Mouse (Mus musculus) CH12.LX (cell line): ENCODE measurements around the gene Sf1.

ENCODE experiments used
- CTCF ChIP-seq, 2 experiments: IDR thresholded peaks in 1 of 2; conservative IDR thresholded peaks in 1 of 2; 2 replicates each; pipeline ENCODE4 v1.5.1; 2011 to 2012; ENCODE audit warnings: low read depth in 2 of 2, low read length in 2 of 2, improper control_type of control experiment in 1 of 2, inconsistent platforms in 1 of 2, mild to moderate bottlenecking in 1 of 2, moderate library complexity in 1 of 2
- GABPA ChIP-seq: IDR thresholded peaks from 2 replicates; pipeline ENCODE4 v1.6.1; 2012; ENCODE audit warnings: low read depth, low read length, improper control_type of control experiment, inconsistent platforms; ENCODE audit not compliant: insufficient replicate concordance
- KAT2A ChIP-seq: IDR thresholded peaks from 2 replicates; pipeline ENCODE4 v1.6.1; 2012; ENCODE audit warnings: low read length, improper control_type of control experiment, inconsistent platforms; ENCODE audit not compliant: insufficient replicate concordance
- MAFK ChIP-seq: IDR thresholded peaks from 2 replicates; pipeline ENCODE4 v1.6.1; 2011; ENCODE audit warnings: low read length, improper control_type of control experiment; ENCODE audit not compliant: insufficient replicate concordance
- MXI1 ChIP-seq: IDR thresholded peaks from 2 replicates; pipeline ENCODE4 v1.6.1; 2011; ENCODE audit warnings: mild to moderate bottlenecking, low read depth, low read length, improper control_type of control experiment
- PAX5 ChIP-seq: IDR thresholded peaks from 2 replicates; pipeline ENCODE4 v1.6.1; 2012; ENCODE audit warnings: low read length, inconsistent platforms, mixed read lengths
- USF1 ChIP-seq: IDR thresholded peaks from 2 replicates; pipeline ENCODE4 v1.6.1; 2014; ENCODE audit warnings: low read depth, mild to moderate bottlenecking, inconsistent platforms, low read length, improper control_type of control experiment
- ZKSCAN1 ChIP-seq: IDR thresholded peaks from 2 replicates; pipeline ENCODE4 v1.6.1; 2012; ENCODE audit warnings: low read depth, inconsistent platforms, low read length, improper control_type of control experiment, borderline replicate concordance
- ZMIZ1 ChIP-seq: IDR thresholded peaks from 2 replicates; pipeline ENCODE4 v1.6.1; 2012; ENCODE audit warnings: low read depth, mild to moderate bottlenecking, inconsistent platforms, low read length, improper control_type of control experiment

GRCm38 (mm10) chr19:6403869-6404268 is 40.4 kb downstream of the Sf1 start:
- no peak for TF ChIP-seq KAT2A
- no peak for TF ChIP-seq GABPA
- no peak for TF ChIP-seq USF1
- TF ChIP-seq MAFK: no peak
- TF ChIP-seq ZKSCAN1: no peak
- no peak for TF ChIP-seq MXI1
- no peak for TF ChIP-seq CTCF (conservative IDR thresholded peaks at IDR 0.05 in 1 of 2, IDR thresholded peaks at IDR 0.05 in 1 of 2; ENCODE audit: low read depth in 2 of 2, low read length in 2 of 2)
- TF ChIP-seq PAX5: no peak
- TF ChIP-seq ZMIZ1: no peak
